Mouse (Mus musculus) colon, adult 2 months (tissue): ENCODE measurements around the gene Olfr465-ps1. TPM values are rescaled to one million over a fixed set of nuclear protein-coding genes. Genes with fewer than 3 reads are reported as not detected.

ENCODE experiments used
- polyA plus RNA-seq: library from polyadenylated mRNA; depleted of rRNA; stranded (reverse); fragments of >200 nt; gene quantifications from 2 replicates; pipeline ENCODE4 v1.2.3, GENCODE M21; 2012; rRNA removed

Olfr465-ps1 gene
- not detected in 2 replicates for polyA plus RNA-seq

DNA sequence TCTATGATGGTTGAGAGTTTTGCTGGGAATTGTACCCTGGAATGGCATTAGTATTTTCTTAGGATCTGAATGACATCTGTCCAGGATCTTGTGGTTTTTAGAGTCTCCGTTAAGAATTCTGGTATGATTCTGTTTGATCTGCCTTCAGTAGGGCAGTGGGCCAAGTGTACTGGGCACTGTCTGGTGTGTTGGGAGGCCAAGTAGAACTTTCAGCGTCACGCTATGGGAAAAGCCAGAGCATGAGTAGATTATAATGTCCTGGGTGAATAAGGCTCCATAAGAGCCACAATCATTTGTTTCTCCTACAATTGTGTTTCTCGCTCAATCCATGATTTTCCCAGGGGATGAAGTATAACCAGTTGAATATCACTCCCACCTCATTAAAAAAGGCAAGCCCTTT, at the start of gene Olfr465-ps1:
Gene Olfr465-ps1, plus strand, starts transcription at position 301 of the 400 bp plus-strand sequence.

DNA sequence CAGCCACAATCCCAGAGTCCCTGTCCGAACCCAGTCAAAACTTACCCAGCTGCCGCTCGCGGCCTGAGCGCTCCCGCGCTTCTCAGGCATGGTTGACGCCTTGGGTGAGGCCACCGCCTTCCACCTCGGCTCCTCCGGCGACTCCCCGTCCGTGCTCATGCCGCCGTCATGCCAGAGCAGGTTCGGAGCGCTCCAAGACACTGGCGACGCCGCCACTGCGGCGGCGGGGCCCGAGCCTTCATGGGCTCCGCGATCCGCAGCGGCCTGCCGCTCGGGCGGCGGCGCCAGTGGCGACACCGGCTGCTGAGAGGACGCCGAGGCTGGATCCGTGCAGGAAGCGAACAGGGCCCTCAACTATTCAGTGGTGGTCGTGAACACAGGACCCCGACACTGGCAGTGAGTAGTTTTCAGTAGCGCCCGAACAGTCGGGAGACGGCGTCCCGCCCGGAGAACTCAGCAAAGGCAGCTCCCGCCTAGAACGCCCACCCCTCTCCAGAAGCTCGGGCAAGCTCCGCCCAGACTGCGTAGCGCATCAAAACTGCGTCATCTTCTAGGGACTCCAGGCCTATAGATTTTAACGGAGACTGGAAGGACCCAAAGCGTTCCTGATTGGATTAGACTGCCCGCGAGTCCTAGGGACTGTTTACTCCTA, 25.3 kb upstream of the Olfr465-ps1 start, which contains the start of gene Mfsd14b:
Gene Mfsd14b, minus strand, starts transcription at position 517 of the 652 bp plus-strand sequence.

DNA sequence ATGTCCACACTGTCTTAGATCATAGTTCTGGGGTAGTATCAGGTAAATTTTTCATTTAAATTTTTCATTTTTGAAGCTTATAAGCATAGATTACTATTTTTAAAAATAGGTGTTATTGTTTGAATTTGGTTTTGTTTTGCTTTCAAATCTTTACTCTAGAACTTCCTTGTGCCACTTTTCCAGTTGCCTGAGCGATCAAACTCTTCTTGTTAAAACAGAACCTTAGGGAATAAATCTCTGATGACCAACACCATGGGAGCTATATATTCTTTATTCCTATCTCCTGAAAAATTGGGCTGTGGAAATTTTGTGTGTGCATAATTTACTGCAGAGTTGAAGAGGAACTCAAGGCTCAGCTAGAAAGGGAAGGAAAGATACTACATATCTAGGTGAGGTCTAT, 12.1 kb downstream of the Olfr465-ps1 start, which contains the start of gene Olfr466:
Gene Olfr466, plus strand, starts transcription at position 301 of the 400 bp plus-strand sequence.

Other genes starting within 250 kb of the Olfr465-ps1 start
- gene Cntnap3, start 234.1 kb upstream of the Olfr465-ps1 start, polyA plus RNA-seq = 0.17 and 0.23 TPM in 2 replicates
- gene Spata31, start 220.7 kb upstream of the Olfr465-ps1 start, polyA plus RNA-seq = not detected in 2 replicates
- not detected in 2 replicates for gene Spata31d1c, start 105.0 kb upstream of the Olfr465-ps1 start, polyA plus RNA-seq
- gene Prss47, start 85.3 kb upstream of the Olfr465-ps1 start, polyA plus RNA-seq = not detected in 2 replicates
- 21.1 and 23.9 TPM in 2 replicates for gene Mfsd14b, start 25.1 kb upstream of the Olfr465-ps1 start, polyA plus RNA-seq
- gene Olfr466, start 12.2 kb downstream of the Olfr465-ps1 start, polyA plus RNA-seq = not detected in 2 replicates
- gene Nlrp4f, start 67.9 kb downstream of the Olfr465-ps1 start, polyA plus RNA-seq = not detected in 2 replicates
- gene Gm10775, start 121.5 kb downstream of the Olfr465-ps1 start, polyA plus RNA-seq = 0.09 TPM in 1 of 2 replicates, not detected in the other
- gene Zfp369, start 140.7 kb downstream of the Olfr465-ps1 start, polyA plus RNA-seq = 9.2 and 11.9 TPM in 2 replicates